Mouse (Mus musculus): ENCODE measurements at regions not wholly inside any gene's neighbourhood (a gene's known extent, or its start where the extent isn't known, plus 50 kb on each side); places are given as distances from the start of the nearest gene placed in this dataset.
A peak's percentile ranks its signal among the peaks of the same experiment; 100 is the strongest.

GRCm38 (mm10) chr10:118746719-118747395 lies 123.2 kb downstream of the Dyrk2 start:
- Histone ChIP-seq H3K4me1 (replicated peaks) (peaks cover 33% of the 10 kb centered on the region), H3K9me3 (replicated peaks) (no peaks in the 10 kb centered on the region), H3K4me3 (no peak overlapping the region), H3K36me3 (no peaks in the 10 kb centered on the region), H3K27me3 (replicated peaks) (no peaks in the 10 kb centered on the region), H3K4me2 (peak overlapping the region; percentile 34; the same call in 1 of the 2 replicates), H3K9ac (peak overlapping the region; percentile 49; the same call in 1 of the 2 replicates), H3K27ac (ENCODE audit: poor library complexity, severe bottlenecking) (peak overlapping the region; percentile 97)
- ATAC-seq (ENCODE audit: insufficient number of reproducible peaks, low FRiP score) = peak; percentile 91
- WGBS = 32% methylated on average over 4 of the region's 4 CpGs

- no peak for ATAC-seq (ENCODE audit: insufficient number of reproducible peaks, low FRiP score)
- Histone ChIP-seq H3K9me3 (replicated peaks) (no peaks in the 10 kb centered on the region), H3K4me3 (no peak overlapping the region), H3K4me2 (no peak overlapping the region), H3K4me1 (replicated peaks) (peaks cover 29% of the 10 kb centered on the region), H3K27ac (ENCODE audit: poor library complexity, severe bottlenecking) (no peak overlapping the region), H3K36me3 (no peaks in the 10 kb centered on the region), H3K9ac (no peak overlapping the region), H3K27me3 (replicated peaks) (no peaks in the 10 kb centered on the region)
- WGBS = 85% methylated on average over 1 of the region's 1 CpGs
These were observed 121.0 kb downstream of the Dyrk2 start for GRCm38 (mm10) chr10:118749039-118749438.

GRCm38 (mm10) chr10:118749756-118750155 lies 120.3 kb downstream of the Dyrk2 start:
- H3K4me1 ChIP-seq (replicated peaks) = peaks cover 29% of the 10 kb centered on the region
- H3K4me3 ChIP-seq = no peak overlapping the region
- H3K36me3 ChIP-seq = no peaks in the 10 kb centered on the region
- H3K9me3 ChIP-seq (replicated peaks) = no peaks in the 10 kb centered on the region
- no peaks in the 10 kb centered on the region for H3K27me3 ChIP-seq (replicated peaks)
- ATAC-seq (ENCODE audit: insufficient number of reproducible peaks, low FRiP score) = no peak
- no peak overlapping the region for H3K9ac ChIP-seq
- H3K27ac ChIP-seq (ENCODE audit: poor library complexity, severe bottlenecking) = no peak overlapping the region
- 81% methylated on average over 6 of the region's 6 CpGs for WGBS
- H3K4me2 ChIP-seq = no peak overlapping the region

GRCm38 (mm10) chr10:118751110-118751509 lies 118.9 kb downstream of the Dyrk2 start:
- Histone ChIP-seq H3K4me1 (replicated peaks) (peaks cover 29% of the 10 kb centered on the region), H3K4me3 (no peak overlapping the region), H3K36me3 (no peaks in the 10 kb centered on the region), H3K4me2 (no peak overlapping the region), H3K27ac (ENCODE audit: poor library complexity, severe bottlenecking) (no peak overlapping the region), H3K9ac (no peak overlapping the region), H3K27me3 (replicated peaks) (no peaks in the 10 kb centered on the region), H3K9me3 (replicated peaks) (no peaks in the 10 kb centered on the region)
- ATAC-seq (ENCODE audit: insufficient number of reproducible peaks, low FRiP score) = no peak
- WGBS = 46% methylated on average over 2 of the region's 2 CpGs

GRCm38 (mm10) chr10:118753061-118753775 lies 116.8 kb downstream of the Dyrk2 start:
- peaks cover 12% of the 10 kb centered on the region for H3K4me1 ChIP-seq (replicated peaks)
- no peak overlapping the region for H3K9ac ChIP-seq
- no peaks in the 10 kb centered on the region for H3K36me3 ChIP-seq
- no peak for ATAC-seq (ENCODE audit: insufficient number of reproducible peaks, low FRiP score)
- H3K9me3 ChIP-seq (replicated peaks) = no peaks in the 10 kb centered on the region
- 82% methylated on average over 5 of the region's 5 CpGs for whole genome bisulfite sequencing
- no peak overlapping the region for H3K27ac ChIP-seq (ENCODE audit: poor library complexity, severe bottlenecking)
- no peak overlapping the region for H3K4me2 ChIP-seq
- H3K4me3 ChIP-seq = no peak overlapping the region
- no peaks in the 10 kb centered on the region for H3K27me3 ChIP-seq (replicated peaks)

- Histone ChIP-seq H3K27me3 (replicated peaks) (no peaks in the 10 kb centered on the region), H3K4me3 (no peak overlapping the region), H3K27ac (ENCODE audit: poor library complexity, severe bottlenecking) (no peak overlapping the region), H3K9me3 (replicated peaks) (no peaks in the 10 kb centered on the region), H3K4me2 (no peak overlapping the region), H3K4me1 (replicated peaks) (0 out of 2 replicates have a peak, but pooled peaks cover 4% of the 10 kb centered on the region), H3K36me3 (no peaks in the 10 kb centered on the region), H3K9ac (no peak overlapping the region)
- no peak for ATAC-seq (ENCODE audit: insufficient number of reproducible peaks, low FRiP score)
- 90% methylated on average over 13 of the region's 13 CpGs for whole genome bisulfite sequencing
These were observed 115.2 kb downstream of the Dyrk2 start for GRCm38 (mm10) chr10:118754791-118755190.

- Histone ChIP-seq H3K4me3 (no peak overlapping the region), H3K9me3 (replicated peaks) (no peaks in the 10 kb centered on the region), H3K9ac (no peak overlapping the region), H3K27me3 (replicated peaks) (no peaks in the 10 kb centered on the region), H3K36me3 (no peaks in the 10 kb centered on the region), H3K4me1 (replicated peaks) (peaks cover 11% of the 10 kb centered on the region; the same call in 1 of the 2 replicates), H3K4me2 (no peak overlapping the region), H3K27ac (ENCODE audit: poor library complexity, severe bottlenecking) (no peak overlapping the region)
- WGBS = 86% methylated on average over 18 of the region's 18 CpGs
- no peak for ATAC-seq (ENCODE audit: insufficient number of reproducible peaks, low FRiP score)
These were observed 111.1 kb downstream of the Dyrk2 start for GRCm38 (mm10) chr10:118758825-118759471.

GRCm38 (mm10) chr10:118760441-118760840 lies 109.6 kb downstream of the Dyrk2 start:
- Histone ChIP-seq H3K4me3 (no peak overlapping the region), H3K4me2 (no peak overlapping the region), H3K36me3 (no peaks in the 10 kb centered on the region), H3K9ac (no peak overlapping the region), H3K27me3 (replicated peaks) (no peaks in the 10 kb centered on the region), H3K9me3 (replicated peaks) (no peaks in the 10 kb centered on the region), H3K4me1 (replicated peaks) (peaks cover 17% of the 10 kb centered on the region), H3K27ac (ENCODE audit: poor library complexity, severe bottlenecking) (no peak overlapping the region)
- WGBS = 76% methylated on average over 8 of the region's 8 CpGs
- ATAC-seq (ENCODE audit: insufficient number of reproducible peaks, low FRiP score) = no peak

DNA sequence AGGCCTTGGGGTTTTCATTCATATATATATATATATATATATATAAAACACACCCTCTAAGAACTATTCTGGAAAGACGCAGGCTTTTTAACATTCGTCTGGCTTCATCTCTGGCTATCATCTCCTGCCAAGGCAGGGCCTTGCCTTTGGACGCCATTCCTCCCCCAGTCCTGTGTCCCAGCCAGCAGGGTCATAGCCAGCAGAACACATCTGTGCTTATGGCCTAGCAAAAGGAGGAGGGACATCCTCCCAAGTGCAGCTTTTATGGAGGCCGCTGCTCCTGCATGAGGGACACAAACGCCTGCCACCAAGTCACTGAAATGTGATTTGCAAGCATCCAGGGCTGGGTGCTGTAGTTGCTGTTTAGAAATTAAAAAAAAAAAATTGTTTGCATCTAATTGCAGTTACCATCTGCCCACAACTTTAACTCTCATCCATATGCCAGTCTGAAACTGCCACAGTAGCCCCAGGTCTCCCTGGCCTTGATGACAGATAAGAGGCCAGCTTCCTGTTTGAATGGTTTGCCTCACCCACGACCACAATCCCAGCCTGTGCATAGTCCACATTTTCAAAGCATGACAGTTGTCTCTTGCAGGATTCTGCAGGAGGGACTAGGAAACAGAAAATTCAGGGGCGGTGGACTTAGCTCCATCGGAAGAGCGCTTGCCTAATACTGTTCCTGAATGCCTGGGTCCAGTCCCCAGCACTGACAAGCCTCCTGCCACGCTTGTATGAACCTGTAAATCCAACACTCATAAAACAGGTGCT lies 108.7 kb downstream of the Dyrk2 start:
- WGBS = 60% methylated on average over 10 of the region's 10 CpGs
- Histone ChIP-seq H3K9me3 (replicated peaks) (no peaks in the 10 kb centered on the region), H3K27ac (ENCODE audit: poor library complexity, severe bottlenecking) (no peak overlapping the region), H3K4me3 (no peak overlapping the region), H3K4me2 (no peak overlapping the region), H3K27me3 (replicated peaks) (no peaks in the 10 kb centered on the region), H3K4me1 (replicated peaks) (peaks cover 25% of the 10 kb centered on the region), H3K9ac (no peak overlapping the region), H3K36me3 (no peaks in the 10 kb centered on the region)
- no peak for ATAC-seq (ENCODE audit: insufficient number of reproducible peaks, low FRiP score)

GRCm38 (mm10) chr10:118765051-118765450 lies 105.0 kb downstream of the Dyrk2 start:
- ATAC-seq (ENCODE audit: insufficient number of reproducible peaks, low FRiP score) = no peak

More at GRCm38 (mm10) chr10:118765051-118765450, 105.0 kb downstream of the Dyrk2 start:
- H3K27ac ChIP-seq (ENCODE audit: poor library complexity, severe bottlenecking) = no peak overlapping the region
- H3K4me3 ChIP-seq = no peak overlapping the region
- H3K9me3 ChIP-seq (replicated peaks) = no peaks in the 10 kb centered on the region
- H3K36me3 ChIP-seq = no peaks in the 10 kb centered on the region
- no peaks in the 10 kb centered on the region for H3K27me3 ChIP-seq (replicated peaks)
- WGBS = 83% methylated on average over 9 of the region's 9 CpGs
- H3K4me2 ChIP-seq = no peak overlapping the region
- no peak overlapping the region for H3K9ac ChIP-seq
- H3K4me1 ChIP-seq (replicated peaks) = peaks cover 34% of the 10 kb centered on the region

Data from heart, embryonic 12.5 days (tissue).